Mouse (Mus musculus): ENCODE results near the gene Dppa3.

Gene Dppa3

DNA sequence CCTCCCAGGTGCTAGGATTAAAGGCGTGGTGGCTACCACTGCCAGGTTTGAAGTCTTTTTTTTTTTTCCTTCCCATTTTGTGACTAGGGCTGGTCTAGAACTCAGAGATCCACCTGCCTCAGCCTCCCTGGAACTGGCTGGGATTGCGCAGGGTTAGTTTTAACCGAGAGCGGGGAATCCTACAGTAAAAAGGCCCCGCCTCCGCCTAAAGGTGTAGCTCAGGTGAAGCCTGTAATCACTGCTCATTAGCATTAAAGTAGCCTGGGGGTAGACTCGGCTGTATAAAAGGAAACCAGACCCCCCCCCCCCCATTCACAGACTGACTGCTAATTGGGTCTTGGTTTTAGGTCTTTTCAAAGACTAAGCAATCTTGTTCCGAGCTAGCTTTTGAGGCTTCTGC, at the start of gene Dppa3:
TSS of gene Dppa3 (plus strand) at position 301 of the 400 bp plus-strand sequence.
- DNase-seq: no peak

DNA sequence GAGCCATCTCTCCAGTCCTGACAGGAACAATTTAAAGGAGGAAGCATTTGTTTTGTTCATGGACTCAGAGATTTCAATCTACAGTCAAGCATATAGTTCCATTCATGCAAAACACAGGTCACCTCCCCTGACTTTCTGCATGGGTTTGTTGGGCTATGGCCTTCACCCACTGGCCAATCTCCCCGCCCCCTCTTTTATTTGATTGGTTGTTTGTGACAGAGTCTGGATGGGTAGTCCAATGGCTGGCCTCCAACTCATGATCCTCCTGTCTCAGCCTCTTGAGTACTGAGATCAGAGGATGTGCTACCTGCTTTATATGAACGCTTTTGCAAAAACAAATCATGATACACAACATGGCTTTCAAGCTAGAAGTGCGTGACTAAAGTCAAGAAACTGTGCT, 49.2 kb upstream of the Dppa3 start:
- DNase-seq: no peak

- no peak for DNase-seq
Measured at GRCm38 (mm10) chr6:122579086-122579485, 47.1 kb upstream of the Dppa3 start.

DNA sequence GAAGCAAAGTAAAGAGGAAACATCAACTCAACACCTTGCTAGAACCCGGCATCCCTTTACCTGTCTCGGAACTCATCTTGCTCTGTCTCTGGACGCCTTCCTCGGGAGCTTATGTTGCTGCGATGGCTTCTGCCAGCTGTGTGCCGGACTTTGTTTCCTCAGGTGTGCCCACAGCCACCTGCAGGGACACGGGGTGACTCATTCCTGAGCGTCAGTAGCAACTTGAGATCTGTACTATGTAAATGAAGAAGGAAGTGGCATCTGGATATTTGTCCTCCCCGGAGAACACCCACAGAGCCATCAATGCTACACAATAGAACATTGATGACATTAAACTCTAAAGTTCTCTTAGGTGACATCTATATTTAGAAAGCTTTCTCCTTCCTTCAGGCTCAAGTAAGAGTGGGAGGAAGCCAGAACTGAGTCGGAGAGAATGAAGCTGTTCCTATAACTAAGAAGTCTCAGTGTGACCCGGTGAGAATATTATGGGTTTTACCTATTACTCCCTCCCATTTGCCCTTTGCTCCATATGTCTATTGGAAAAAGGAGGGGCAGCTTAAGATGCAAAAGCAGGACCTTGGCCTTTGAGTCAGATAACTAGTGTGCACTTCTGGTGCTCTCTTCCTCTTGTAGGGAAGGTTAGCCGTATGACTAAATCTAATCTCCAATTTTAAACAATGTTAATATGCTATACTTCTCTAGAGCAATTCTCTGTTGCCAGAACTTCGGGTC, 35.0 kb upstream of the Dppa3 start:
- DNase-seq: no peak

GRCm38 (mm10) chr6:122592905-122593304, 33.3 kb upstream of the Dppa3 start:
- no peak for DNase-seq

- DNase-seq: peak; percentile 17
Measured at GRCm38 (mm10) chr6:122595637-122596036, 30.6 kb upstream of the Dppa3 start.

DNA sequence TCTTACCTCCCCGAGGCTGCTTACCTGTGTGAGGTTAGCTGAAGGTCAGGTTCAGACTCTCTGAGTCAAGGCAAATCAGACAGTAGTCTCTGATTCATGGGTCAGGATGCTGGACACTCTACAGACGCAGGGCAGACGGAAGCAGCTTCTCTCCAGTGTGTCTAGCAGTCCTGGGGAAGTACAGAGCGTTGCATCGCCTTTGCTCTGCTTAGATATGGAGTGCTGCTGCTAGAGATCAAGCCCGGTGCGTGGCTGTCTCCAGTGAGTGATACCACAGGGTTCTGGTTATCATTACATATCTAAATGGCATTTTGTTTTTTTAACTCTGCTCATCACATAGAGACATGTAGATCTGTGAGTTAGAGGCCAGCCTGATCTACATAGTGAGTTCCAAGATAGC, 29.6 kb upstream of the Dppa3 start:
- DNase-seq: no peak

GRCm38 (mm10) chr6:122598014-122598413, 28.2 kb upstream of the Dppa3 start:
- DNase-seq: no peak

DNA sequence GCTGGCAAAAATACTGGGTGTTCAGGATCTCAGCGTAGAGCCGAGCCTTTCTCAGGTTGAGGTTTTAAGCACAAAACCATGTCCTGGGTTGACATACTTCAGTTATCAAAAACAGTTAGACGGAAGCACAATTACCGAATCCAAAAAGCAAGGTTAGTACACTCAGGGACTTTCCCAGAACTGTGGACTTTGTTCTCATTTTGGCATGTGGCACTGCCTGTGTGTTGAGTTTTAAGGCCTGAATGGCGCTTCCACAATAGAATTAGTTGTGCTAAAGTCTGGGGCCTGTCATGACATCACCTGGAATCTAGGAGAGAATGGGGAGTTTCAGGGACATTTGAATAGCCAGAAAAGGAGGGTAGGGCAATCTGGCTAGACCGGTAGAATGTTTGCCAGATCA, 27.8 kb upstream of the Dppa3 start:
- no peak for DNase-seq

GRCm38 (mm10) chr6:122599054-122599737, 27.0 kb upstream of the Dppa3 start:
- DNase-seq: no peak

GRCm38 (mm10) chr6:122600066-122600646, 26.1 kb upstream of the Dppa3 start:
- no peak for DNase-seq

GRCm38 (mm10) chr6:122601031-122601430, 25.2 kb upstream of the Dppa3 start:
- DNase-seq: no peak

GRCm38 (mm10) chr6:122601615-122602014, 24.6 kb upstream of the Dppa3 start:
- DNase-seq: no peak

- DNase-seq: peak; percentile 69
Measured at GRCm38 (mm10) chr6:122602242-122602991, 23.8 kb upstream of the Dppa3 start, which contains the start of gene Apobec1. TSS of gene Apobec1 (minus strand) at chr6:122602444.

DNA sequence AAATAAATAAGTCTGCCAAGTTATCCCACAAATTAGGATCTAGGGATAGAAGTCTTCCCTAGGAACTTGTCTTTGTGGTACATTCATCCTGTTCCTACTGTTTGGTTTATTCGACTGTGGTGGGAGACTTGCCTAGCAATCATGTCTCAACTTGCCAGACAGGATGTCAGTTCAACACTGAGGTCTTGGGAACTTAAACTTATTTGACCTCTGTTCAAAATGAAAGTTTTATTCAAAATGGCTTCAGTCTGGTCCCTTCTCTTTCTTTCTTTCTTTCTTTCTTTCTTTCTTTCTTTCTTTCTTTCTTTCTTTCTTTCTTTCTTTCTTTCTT, 23.3 kb upstream of the Dppa3 start:
- DNase-seq: no peak

GRCm38 (mm10) chr6:122604260-122604659, 21.9 kb upstream of the Dppa3 start:
- no peak for DNase-seq

DNA sequence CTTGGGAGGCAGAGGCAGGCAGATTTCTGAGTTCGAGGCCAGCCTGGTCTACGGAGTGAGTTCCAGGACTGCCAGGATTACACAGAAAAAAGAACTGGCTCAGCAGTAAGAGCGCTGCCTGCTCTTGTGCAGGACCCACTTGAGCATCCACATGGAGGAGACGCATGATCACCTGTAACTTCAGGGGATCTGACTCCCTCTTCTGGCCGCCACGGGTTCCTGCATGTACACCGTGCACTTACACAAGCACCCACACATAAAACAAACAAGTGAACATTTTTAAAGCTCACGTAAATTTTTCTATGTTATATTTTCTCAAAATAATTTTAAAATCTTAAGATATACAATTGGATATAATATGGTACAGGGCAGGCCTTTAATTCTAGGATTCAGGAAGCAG, 20.7 kb upstream of the Dppa3 start:
- no peak for DNase-seq

GRCm38 (mm10) chr6:122606661-122607060, 19.5 kb upstream of the Dppa3 start:
- DNase-seq: no peak

DNA sequence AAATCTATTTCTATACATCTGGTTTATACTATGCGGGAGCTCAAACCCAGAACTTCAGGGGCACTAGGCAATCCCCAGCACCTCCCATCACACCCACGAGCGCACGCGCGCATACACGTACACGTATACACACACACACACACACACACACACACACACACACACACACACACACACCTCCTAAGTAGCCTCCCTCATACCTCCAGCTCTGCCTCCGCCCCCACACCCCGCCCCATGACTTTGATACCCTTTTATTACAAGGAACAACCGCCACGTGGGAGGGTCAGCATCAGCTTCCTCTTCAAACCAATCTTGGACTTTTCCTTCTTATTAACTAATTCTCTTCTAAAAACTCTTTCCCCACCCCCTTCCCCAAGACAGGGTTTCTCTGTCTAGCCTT, 18.5 kb upstream of the Dppa3 start:
- DNase-seq: no peak

GRCm38 (mm10) chr6:122608434-122609376, 17.5 kb upstream of the Dppa3 start:
- no peak for DNase-seq

- DNase-seq: no peak
Measured at GRCm38 (mm10) chr6:122609377-122609728, 16.9 kb upstream of the Dppa3 start.

DNA sequence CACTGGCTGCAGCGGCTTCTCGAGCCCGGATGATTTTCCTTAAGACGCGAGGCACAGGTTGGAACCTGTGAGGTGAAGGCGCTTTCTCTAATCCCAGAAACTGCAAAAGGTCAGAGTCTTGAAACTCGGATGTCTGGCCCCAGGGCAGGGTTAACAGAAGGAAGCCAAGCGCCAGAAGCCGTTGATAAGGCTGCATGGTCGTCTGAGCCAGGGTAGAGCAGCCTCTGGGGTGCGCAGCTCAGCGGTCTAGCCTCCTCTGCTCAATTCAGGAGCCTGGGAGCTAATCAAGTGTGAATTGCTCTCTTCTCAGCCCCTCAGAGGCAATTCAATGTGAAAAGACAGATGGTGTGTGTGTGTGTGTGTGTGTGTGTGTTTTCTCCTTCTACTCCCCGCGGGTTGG, 16.4 kb upstream of the Dppa3 start, which contains the start of gene Gdf3:
TSS of gene Gdf3 (minus strand) at position 317 of the 400 bp plus-strand sequence.
- no peak for DNase-seq

Measured in layer of hippocampus, adult 9-11 months (tissue).